Mouse (Mus musculus): ENCODE results near the gene Klhl22.

GRCm38 (mm10) chr16:17804982-17805381, 45.6 kb downstream of the Klhl22 start:
- TF ChIP-seq CTCF (IDR thresholded peaks at IDR 0.05; ENCODE audit: low read depth): no peak
- no peak for TF ChIP-seq EP300 (IDR thresholded peaks at IDR 0.05; ENCODE audit: low read depth)

All from heart, postnatal 0 days (tissue).